Mouse (Mus musculus): Measurements from ENCODE around the gene Kng2.

DNA sequence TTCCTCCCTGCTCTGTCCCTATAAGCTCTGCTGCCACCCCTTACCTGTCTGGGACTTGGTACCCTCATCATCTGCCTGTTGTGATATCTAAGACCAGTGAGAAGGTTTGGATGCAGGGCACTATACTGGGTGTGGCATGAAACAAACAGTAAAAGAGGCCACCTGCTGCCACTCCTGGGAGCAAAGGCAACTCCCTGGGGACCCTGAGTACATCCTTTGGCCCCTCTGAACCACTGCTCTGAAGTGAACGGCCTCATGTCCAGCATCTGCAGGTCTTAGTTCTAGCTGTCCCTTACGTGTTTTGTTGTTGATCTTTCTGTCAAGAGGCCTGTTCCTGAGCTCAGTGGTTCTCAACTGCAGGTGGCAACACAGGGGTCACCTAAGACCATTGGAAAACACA, 90.7 kb downstream of the Kng2 start:
- no peak for TF ChIP-seq CTCF (IDR thresholded peaks at IDR 0.05; ENCODE audit: low read depth)
- TF ChIP-seq EP300 (IDR thresholded peaks at IDR 0.05; ENCODE audit: low read depth), result no peak

Data from heart, postnatal 0 days (tissue).